Mouse (Mus musculus) kidney, embryonic 14.5 days (tissue): Measurements from ENCODE around the gene Pard3. TPM values are rescaled to one million over a fixed set of nuclear protein-coding genes. Genes with fewer than 3 reads are reported as not detected.
A peak's percentile ranks its signal among the peaks of the same experiment; 100 is the strongest.

Experiments used
- ATAC-seq: fragments of 200-750 bp; cut with Nextera tagmentation; 2 replicates; pipeline ENCODE4 v1.8.0; 2017; ENCODE audit warnings: moderate number of reproducible peaks, mild to moderate bottlenecking, moderate TSS enrichment, moderate library complexity; ENCODE audit not compliant: low FRiP score, low TSS enrichment
- H3K27ac ChIP-seq: fragments of 300-500 bp; sonication (generic); 2 replicates; pipeline ENCODE4 v1.5.1; 2014; ENCODE audit warnings: low read depth, mild to moderate bottlenecking, low read length, moderate library complexity, mixed read lengths
- H3K27me3 ChIP-seq: fragments of 300-500 bp; sonication (generic); 2 replicates; pipeline ENCODE4 v1.6.1; 2014; ENCODE audit warnings: mild to moderate bottlenecking, low read length; ENCODE audit not compliant: control insufficient read depth, insufficient read depth
- H3K36me3 ChIP-seq: fragments of 300-500 bp; sonication (generic); 2 replicates; pipeline ENCODE4 v1.6.1; 2014; ENCODE audit warnings: low read length, mixed read lengths; ENCODE audit not compliant: control insufficient read depth, insufficient read depth
- H3K4me1 ChIP-seq: fragments of 300-500 bp; sonication (generic); 2 replicates; pipeline ENCODE4 v1.6.1; 2014; ENCODE audit warnings: low read length, mixed read lengths; ENCODE audit not compliant: control insufficient read depth, insufficient read depth
- H3K4me2 ChIP-seq: fragments of 300-500 bp; sonication (generic); replicated peaks from 2 replicates; pipeline ENCODE4 v1.6.1; 2014; ENCODE audit warnings: low read depth, mild to moderate bottlenecking, low read length
- H3K4me3 ChIP-seq: fragments of 300-500 bp; sonication (generic); 2 replicates; pipeline ENCODE4 v1.5.1; 2014; ENCODE audit warnings: mild to moderate bottlenecking, low read length
- H3K9ac ChIP-seq: fragments of 300-500 bp; sonication (generic); 2 replicates; pipeline ENCODE4 v1.6.1; 2014; ENCODE audit warnings: low read depth, mild to moderate bottlenecking, low read length, moderate library complexity
- H3K9me3 ChIP-seq: fragments of 300-500 bp; sonication (generic); 2 replicates; pipeline ENCODE4 v1.6.1; 2016; ENCODE audit warnings: low read length; ENCODE audit not compliant: control insufficient read depth
- WGBS: fragments of 180-500 bp; shearing (Covaris S2); extraction: QIAGEN DNeasy Blood & Tissue Kit; methylation state at CpG from one replicate; pipeline ENCODE4 v1.1.7; 2014; 5-methylcytosine and 5-hydroxymethylcytosine counted together
- polyA plus RNA-seq: library from polyadenylated mRNA; unstranded; fragments of >200 nt; fragmentation: Nextera tagmentation; extraction: Ambion mirVana; gene quantifications from 2 replicates; pipeline ENCODE4 v1.2.1, GENCODE M21; 2014

Gene Pard3
- polyA plus RNA-seq, 1 experiment from 2014 or later = 36.9 TPM

DNA sequence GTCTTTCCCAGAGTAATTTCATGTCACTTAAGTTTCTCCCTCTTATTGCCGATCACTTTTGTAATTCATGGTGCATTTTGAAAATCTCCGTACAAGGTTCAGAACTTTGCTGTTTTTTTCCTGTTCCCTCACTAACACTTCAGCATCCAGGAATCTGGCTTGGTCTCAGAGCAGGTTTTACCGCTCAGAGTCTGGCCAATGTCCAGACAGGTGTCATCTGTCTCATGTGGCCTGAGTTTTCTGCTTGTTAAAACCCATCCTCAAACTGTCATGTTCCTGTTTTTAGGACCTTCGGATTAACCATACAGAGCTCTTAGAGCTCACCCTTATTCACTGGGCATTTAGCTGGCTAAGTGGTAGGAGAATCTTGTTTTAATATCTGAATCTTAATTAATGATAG is 146.9 kb downstream of the Pard3 start:
- H3K36me3 ChIP-seq = no peaks in the 10 kb centered on the region
- WGBS = 74% methylated on average over 4 of the region's 4 CpGs
- no peak overlapping the region for H3K9ac ChIP-seq
- no peak overlapping the region for H3K4me3 ChIP-seq
- H3K27ac ChIP-seq = no peak overlapping the region
- no peaks in the 10 kb centered on the region for H3K27me3 ChIP-seq
- H3K4me2 ChIP-seq = no peak overlapping the region
- H3K9me3 ChIP-seq = no peaks in the 10 kb centered on the region
- no peak for ATAC-seq
- peaks cover 4% of the 10 kb centered on the region; the same call in 1 of the 2 replicates for H3K4me1 ChIP-seq

DNA sequence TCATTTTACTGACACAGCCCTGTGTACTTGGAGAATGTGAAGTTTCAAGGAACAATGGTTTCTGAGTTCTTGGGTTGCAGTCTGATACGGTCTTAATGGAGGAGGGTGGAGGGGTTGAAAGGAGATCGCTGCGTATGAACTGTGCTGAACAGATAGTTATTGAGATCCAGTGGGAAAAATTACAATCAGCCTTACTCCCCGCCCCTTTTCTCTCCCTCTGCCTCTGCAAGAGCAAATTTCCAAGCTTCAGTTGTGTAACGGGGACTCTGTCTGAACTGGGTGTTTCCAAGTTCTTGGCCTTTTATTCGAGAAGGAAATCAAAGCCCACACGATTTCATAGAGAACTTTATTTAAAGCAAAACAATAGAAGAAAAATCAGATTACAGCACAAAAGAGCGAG is 150.6 kb downstream of the Pard3 start:
- Histone ChIP-seq H3K4me3 (no peak overlapping the region), H3K4me1 (peaks cover 4% of the 10 kb centered on the region; the same call in 1 of the 2 replicates), H3K27ac (no peak overlapping the region), H3K36me3 (no peaks in the 10 kb centered on the region), H3K4me2 (no peak overlapping the region), H3K9me3 (no peaks in the 10 kb centered on the region), H3K9ac (no peak overlapping the region), H3K27me3 (no peaks in the 10 kb centered on the region)
- ATAC-seq = no peak
- WGBS = 78% methylated on average over 8 of the region's 8 CpGs

GRCm38 (mm10) chr8:127214748-127215433 is 151.2 kb downstream of the Pard3 start:
- no peak for ATAC-seq
- Histone ChIP-seq H3K4me1 (peaks cover 4% of the 10 kb centered on the region; the same call in 1 of the 2 replicates), H3K4me2 (no peak overlapping the region), H3K27ac (no peak overlapping the region), H3K27me3 (no peaks in the 10 kb centered on the region), H3K36me3 (no peaks in the 10 kb centered on the region), H3K4me3 (no peak overlapping the region), H3K9me3 (no peaks in the 10 kb centered on the region), H3K9ac (no peak overlapping the region)
- 77% methylated on average over 4 of the region's 4 CpGs for whole genome bisulfite sequencing

DNA sequence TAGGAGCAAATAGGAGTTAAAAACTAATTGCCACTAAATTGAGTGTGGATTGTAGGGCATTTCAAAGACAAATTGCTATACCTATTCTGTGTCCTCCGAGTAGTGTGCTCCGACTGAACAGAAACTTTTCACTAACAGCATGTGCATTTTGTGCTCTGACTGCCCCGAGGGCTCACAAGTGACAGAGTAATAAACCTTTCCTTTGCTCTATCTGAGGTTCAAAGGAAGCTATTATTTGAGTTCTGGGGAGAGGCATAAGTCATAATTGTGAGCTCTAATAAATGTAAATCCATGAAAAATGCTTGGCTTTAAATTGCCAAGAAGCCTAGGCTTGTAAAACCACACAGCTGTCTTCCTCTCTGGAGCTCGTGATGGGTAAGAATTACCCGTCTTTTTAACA is 156.5 kb downstream of the Pard3 start:
- Histone ChIP-seq H3K27me3 (no peaks in the 10 kb centered on the region), H3K36me3 (no peaks in the 10 kb centered on the region), H3K9ac (no peak overlapping the region), H3K4me1 (peaks cover 10% of the 10 kb centered on the region; the same call in 1 of the 2 replicates), H3K4me2 (no peak overlapping the region), H3K27ac (no peak overlapping the region), H3K4me3 (no peak overlapping the region), H3K9me3 (no peaks in the 10 kb centered on the region)
- WGBS = 29% methylated on average over 5 of the region's 5 CpGs
- no peak for ATAC-seq

DNA sequence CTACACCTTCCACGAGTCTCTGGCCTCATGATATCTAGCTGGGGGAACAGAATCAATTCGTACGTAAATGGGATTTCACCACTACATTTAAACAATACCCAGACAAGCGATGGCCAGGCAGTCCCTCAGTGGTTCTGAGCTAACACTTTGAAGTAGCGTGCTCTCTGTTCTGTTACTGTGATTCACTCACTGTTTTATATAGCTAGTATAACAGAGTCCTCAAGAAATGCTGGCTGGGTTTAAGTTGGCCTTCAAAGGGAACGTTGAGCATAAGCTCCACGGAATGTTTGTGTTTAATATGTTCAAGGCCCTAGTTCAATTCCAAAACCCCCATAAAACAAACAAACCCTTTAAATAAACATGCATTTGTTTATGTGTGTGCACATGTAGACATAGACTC is 156.9 kb downstream of the Pard3 start:
- peaks cover 10% of the 10 kb centered on the region; the same call in 1 of the 2 replicates for H3K4me1 ChIP-seq
- no peak overlapping the region for H3K4me2 ChIP-seq
- H3K27me3 ChIP-seq = no peaks in the 10 kb centered on the region
- WGBS = 54% methylated on average over 7 of the region's 7 CpGs
- H3K36me3 ChIP-seq = no peaks in the 10 kb centered on the region
- H3K9ac ChIP-seq = no peak overlapping the region
- H3K9me3 ChIP-seq = no peaks in the 10 kb centered on the region
- ATAC-seq = no peak
- no peak overlapping the region for H3K4me3 ChIP-seq
- no peak overlapping the region for H3K27ac ChIP-seq

GRCm38 (mm10) chr8:127222361-127222760 is 158.7 kb downstream of the Pard3 start:
- 75% methylated on average over 3 of the region's 3 CpGs for WGBS
- no peak overlapping the region for H3K27ac ChIP-seq
- H3K4me2 ChIP-seq = no peak overlapping the region
- H3K27me3 ChIP-seq = no peaks in the 10 kb centered on the region
- no peak overlapping the region for H3K4me3 ChIP-seq
- ATAC-seq = no peak
- no peaks in the 10 kb centered on the region for H3K9me3 ChIP-seq
- H3K4me1 ChIP-seq = peaks cover 17% of the 10 kb centered on the region; the same call in 1 of the 2 replicates
- H3K36me3 ChIP-seq = no peaks in the 10 kb centered on the region
- H3K9ac ChIP-seq = no peak overlapping the region

- Histone ChIP-seq H3K9ac (no peak overlapping the region), H3K9me3 (no peaks in the 10 kb centered on the region), H3K27me3 (no peaks in the 10 kb centered on the region), H3K4me1 (peaks cover 28% of the 10 kb centered on the region), H3K4me2 (no peak overlapping the region), H3K27ac (no peak overlapping the region), H3K36me3 (no peaks in the 10 kb centered on the region), H3K4me3 (no peak overlapping the region)
- WGBS = 50% methylated on average over 1 of the region's 1 CpGs
- no peak for ATAC-seq
These were observed 163.3 kb downstream of the Pard3 start for GRCm38 (mm10) chr8:127226996-127227395.

- 84% methylated on average over 4 of the region's 4 CpGs for WGBS
- Histone ChIP-seq H3K9ac (no peak overlapping the region), H3K4me1 (peaks cover 24% of the 10 kb centered on the region), H3K27me3 (no peaks in the 10 kb centered on the region), H3K9me3 (no peaks in the 10 kb centered on the region), H3K36me3 (no peaks in the 10 kb centered on the region), H3K4me2 (no peak overlapping the region), H3K4me3 (no peak overlapping the region), H3K27ac (no peak overlapping the region)
- ATAC-seq = no peak
These were observed 163.7 kb downstream of the Pard3 start for GRCm38 (mm10) chr8:127227407-127227806.

GRCm38 (mm10) chr8:127229325-127230232 is 165.9 kb downstream of the Pard3 start:
- Histone ChIP-seq H3K4me1 (peaks cover 23% of the 10 kb centered on the region), H3K9me3 (no peaks in the 10 kb centered on the region), H3K9ac (no peak overlapping the region), H3K4me3 (no peak overlapping the region), H3K27me3 (no peaks in the 10 kb centered on the region), H3K36me3 (no peaks in the 10 kb centered on the region), H3K27ac (no peak overlapping the region; the same call in 1 of the 2 replicates), H3K4me2 (no peak overlapping the region)
- 54% methylated on average over 15 of the region's 15 CpGs for WGBS
- ATAC-seq = peak; percentile 74; the same call in 1 of the 2 replicates
